Mouse (Mus musculus) forebrain, embryonic 13.5 days (tissue): ENCODE data around the gene Ccdc113. TPM values are rescaled to one million over a fixed set of nuclear protein-coding genes. Genes with fewer than 3 reads are reported as not detected.

Source experiments
- ATAC-seq: fragments of 200-750 bp; cut with Nextera tagmentation; 2 replicates; pipeline ENCODE4 v1.8.0; 2017
- H3K27ac ChIP-seq: fragments of 300-500 bp; sonication (generic); 2 replicates; pipeline ENCODE4 v1.5.1; 2015; ENCODE audit warnings: inconsistent platforms, mild to moderate bottlenecking, moderate library complexity
- H3K27me3 ChIP-seq: fragments of 300-500 bp; sonication (generic); 2 replicates; pipeline ENCODE4 v1.6.1; 2015; ENCODE audit warnings: mild to moderate bottlenecking, inconsistent platforms
- H3K36me3 ChIP-seq: fragments of 300-500 bp; sonication (generic); 2 replicates; pipeline ENCODE4 v1.6.1; 2015; ENCODE audit warnings: mild to moderate bottlenecking, inconsistent platforms; ENCODE audit not compliant: poor library complexity, severe bottlenecking
- H3K4me1 ChIP-seq: fragments of 300-500 bp; sonication (generic); 2 replicates; pipeline ENCODE4 v1.6.1; 2015; ENCODE audit warnings: inconsistent platforms
- H3K4me2 ChIP-seq: fragments of 300-500 bp; sonication (generic); 2 replicates; pipeline ENCODE4 v1.6.1; 2015; ENCODE audit warnings: inconsistent platforms, mild to moderate bottlenecking, moderate library complexity
- H3K4me3 ChIP-seq: fragments of 300-500 bp; sonication (generic); 2 replicates; pipeline ENCODE4 v1.5.1; 2015; ENCODE audit warnings: mild to moderate bottlenecking, inconsistent platforms
- H3K9ac ChIP-seq: fragments of 300-500 bp; sonication (generic); 2 replicates; pipeline ENCODE4 v1.6.1; 2015; ENCODE audit warnings: mild to moderate bottlenecking, inconsistent platforms
- H3K9me3 ChIP-seq: fragments of 300-500 bp; sonication (generic); replicated peaks from 2 replicates; pipeline ENCODE4 v1.6.1; 2016; ENCODE audit warnings: inconsistent platforms
- WGBS: fragments of 180-500 bp; shearing (Covaris S2); methylation state at CpG from one replicate; pipeline ENCODE4 v1.1.7; 2015; 5-methylcytosine and 5-hydroxymethylcytosine counted together
- polyA plus RNA-seq: library from polyadenylated mRNA; unstranded; fragments of >200 nt; fragmentation: Nextera tagmentation; extraction: Ambion mirVana; gene quantifications from 2 replicates; pipeline ENCODE4 v1.2.1, GENCODE M21; 2015

The Ccdc113 gene
- polyA plus RNA-seq = 1.2 and 1.6 TPM in 2 replicates

- peak within 1 kb of the TSS; percentile 60 for H3K9ac ChIP-seq
- H3K4me3 ChIP-seq = peak within 1 kb of the TSS; percentile 49
- 7% methylated on average over 33 of the region's 33 CpGs for WGBS
- no peaks in the 10 kb centered on the region for H3K9me3 ChIP-seq
- H3K27me3 ChIP-seq = no peaks in the 10 kb centered on the region
- peak within 1 kb of the TSS; percentile 81 for H3K4me2 ChIP-seq
- H3K4me1 ChIP-seq = peaks cover 12% of the 10 kb centered on the region
- no peaks in the 10 kb centered on the region for H3K36me3 ChIP-seq
- H3K27ac ChIP-seq = no peak within 1 kb of the TSS
- peak; percentile 91 for ATAC-seq
Measured at GRCm38 (mm10) chr8:95533584-95534387, at the start of gene Ccdc113. Ccdc113 (plus strand) TSS chr8:95534085.

DNA sequence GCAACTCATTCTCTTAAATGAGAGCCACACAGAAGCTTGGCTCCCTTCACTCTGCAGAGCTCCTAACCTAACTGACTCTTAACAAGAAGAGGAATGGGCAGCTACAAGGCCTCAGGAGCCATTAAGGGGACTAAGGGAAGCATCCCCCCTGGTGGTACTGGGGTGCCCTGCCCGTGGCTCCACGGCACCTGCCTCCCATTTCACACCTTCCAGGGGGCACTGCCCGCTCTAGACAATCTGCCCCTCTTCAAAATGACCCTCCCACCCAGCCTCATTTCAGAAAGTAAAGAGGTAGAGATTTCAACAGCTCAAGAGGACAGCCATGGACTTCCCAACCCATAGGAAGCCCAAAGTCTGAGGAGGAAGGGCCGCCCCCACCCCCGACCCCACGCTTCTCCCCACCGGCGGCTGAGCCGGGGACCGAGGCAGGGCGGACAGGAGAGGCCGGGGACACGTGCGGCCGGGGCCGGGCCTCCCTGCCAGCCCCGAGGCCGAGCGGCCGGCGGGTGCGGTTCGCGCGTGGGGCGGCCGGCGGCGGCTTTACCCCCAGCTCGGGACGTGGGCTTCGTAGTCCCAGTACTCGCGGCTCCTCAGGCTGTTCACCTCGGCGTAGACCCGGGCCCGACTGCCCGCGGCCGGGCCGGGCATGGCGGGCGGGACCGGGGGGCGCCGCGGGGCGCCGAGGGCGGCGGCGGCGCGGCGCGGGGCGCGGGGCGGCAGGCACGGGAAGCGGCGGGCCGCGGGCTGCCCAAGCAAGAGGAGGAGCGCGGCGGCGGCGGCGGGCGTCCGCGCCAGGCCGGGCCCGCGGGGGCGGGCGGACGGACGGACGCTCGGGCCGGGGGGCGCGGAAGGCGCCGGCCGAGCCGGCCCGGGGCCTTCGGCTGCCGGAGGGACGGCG lies 45.8 kb upstream of the Ccdc113 start:
- no peaks in the 10 kb centered on the region for H3K27me3 ChIP-seq
- H3K4me3 ChIP-seq = peak overlapping the region; percentile 98
- peak overlapping the region; percentile 96 for H3K4me2 ChIP-seq
- H3K27ac ChIP-seq = peak overlapping the region; percentile 54
- H3K36me3 ChIP-seq = peaks cover 32% of the 10 kb centered on the region
- peak; percentile 44 for ATAC-seq
- WGBS = under 1% methylated on average over 28 of the region's 95 CpGs
- H3K4me1 ChIP-seq = peaks cover 19% of the 10 kb centered on the region
- no peaks in the 10 kb centered on the region for H3K9me3 ChIP-seq
- H3K9ac ChIP-seq = peak overlapping the region; percentile 97

GRCm38 (mm10) chr8:95488698-95489332 lies 45.1 kb upstream of the Ccdc113 start:
- WGBS = 6% methylated on average over 5 of the region's 42 CpGs
- Histone ChIP-seq H3K9me3 (no peaks in the 10 kb centered on the region), H3K27ac (peak overlapping the region; percentile 54), H3K4me2 (peak overlapping the region; percentile 96), H3K9ac (peak overlapping the region; percentile 97), H3K36me3 (peaks cover 25% of the 10 kb centered on the region), H3K4me1 (peaks cover 19% of the 10 kb centered on the region), H3K27me3 (no peaks in the 10 kb centered on the region), H3K4me3 (peak overlapping the region; percentile 98)
- ATAC-seq = peak; percentile 95

DNA sequence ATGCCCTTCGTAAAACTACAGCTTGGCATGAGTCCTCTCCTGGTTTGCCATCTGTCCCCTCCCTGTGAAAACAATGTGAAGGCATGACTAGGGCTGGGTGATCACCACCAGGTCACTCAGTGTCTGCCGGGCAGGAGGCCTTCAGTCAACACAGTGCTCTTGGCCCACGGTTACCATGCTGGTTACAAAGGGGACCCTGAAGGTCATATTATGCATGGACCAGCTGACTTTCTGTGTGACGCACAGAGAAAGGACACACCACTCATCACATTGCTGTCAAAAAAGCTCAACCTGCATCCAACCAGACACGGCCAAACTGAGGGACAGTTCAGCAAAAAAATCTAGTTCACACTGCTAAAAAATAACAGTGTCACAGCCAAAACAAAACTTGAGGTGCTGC lies 43.9 kb upstream of the Ccdc113 start, which contains the start of gene Csnk2a2:
Gene Csnk2a2, minus strand, starts transcription at position 34 of the 400 bp plus-strand sequence.
- peaks cover 19% of the 10 kb centered on the region for H3K4me1 ChIP-seq
- peak within 1 kb of the TSS; percentile 54 for H3K27ac ChIP-seq

GRCm38 (mm10) chr8:95492057-95492456 lies 41.8 kb upstream of the Ccdc113 start:
- Histone ChIP-seq H3K4me2 (no peak overlapping the region), H3K9ac (no peak overlapping the region), H3K9me3 (no peaks in the 10 kb centered on the region), H3K4me1 (peaks cover 10% of the 10 kb centered on the region), H3K27me3 (no peaks in the 10 kb centered on the region), H3K36me3 (0 out of 2 replicates have a peak, but pooled peaks cover under 1% of the 10 kb centered on the region), H3K4me3 (no peak overlapping the region), H3K27ac (no peak overlapping the region)
- ATAC-seq = no peak
- 68% methylated on average over 4 of the region's 4 CpGs for WGBS

More for the DNA sequence above, 43.9 kb upstream of the Ccdc113 start, which contains the start of gene Csnk2a2:
- H3K36me3 ChIP-seq = peaks cover 17% of the 10 kb centered on the region
- peak within 1 kb of the TSS; percentile 96 for H3K4me2 ChIP-seq
- no peak for ATAC-seq
- H3K9me3 ChIP-seq = no peaks in the 10 kb centered on the region
- WGBS = 82% methylated on average over 5 of the region's 5 CpGs
- peak within 1 kb of the TSS; percentile 98 for H3K4me3 ChIP-seq
- H3K27me3 ChIP-seq = no peaks in the 10 kb centered on the region
- peak within 1 kb of the TSS; percentile 97 for H3K9ac ChIP-seq

DNA sequence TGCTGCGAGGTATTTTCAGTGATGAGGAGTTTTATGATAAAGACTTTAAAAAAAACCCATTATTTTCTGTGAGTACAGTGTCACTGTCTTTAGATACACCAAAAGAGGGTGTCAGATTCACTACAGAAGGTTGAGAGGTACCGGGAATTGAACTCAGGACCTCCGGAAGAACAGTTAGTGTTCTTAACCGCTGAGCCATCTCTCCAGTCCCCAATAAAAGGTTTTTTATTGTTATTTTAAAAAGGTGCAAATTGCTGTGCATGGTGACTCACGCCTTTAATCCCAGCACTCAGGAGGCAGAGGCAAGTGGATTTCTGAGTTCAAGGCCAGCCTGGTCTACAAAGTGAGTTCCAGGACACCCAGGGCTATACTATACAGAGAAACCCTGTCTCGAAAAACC lies 38.4 kb upstream of the Ccdc113 start:
- H3K4me2 ChIP-seq = no peak overlapping the region
- H3K27ac ChIP-seq = no peak overlapping the region
- no peaks in the 10 kb centered on the region for H3K9me3 ChIP-seq
- no peak for ATAC-seq
- H3K9ac ChIP-seq = no peak overlapping the region
- H3K4me1 ChIP-seq = no peaks in the 10 kb centered on the region
- 80% methylated on average over 6 of the region's 6 CpGs for WGBS
- H3K36me3 ChIP-seq = no peaks in the 10 kb centered on the region
- no peak overlapping the region for H3K4me3 ChIP-seq
- H3K27me3 ChIP-seq = no peaks in the 10 kb centered on the region

GRCm38 (mm10) chr8:95496420-95496819 lies 37.5 kb upstream of the Ccdc113 start:
- Histone ChIP-seq H3K27ac (no peak overlapping the region), H3K4me3 (no peak overlapping the region), H3K4me1 (no peaks in the 10 kb centered on the region), H3K9ac (no peak overlapping the region), H3K4me2 (no peak overlapping the region), H3K9me3 (no peaks in the 10 kb centered on the region), H3K27me3 (no peaks in the 10 kb centered on the region), H3K36me3 (no peaks in the 10 kb centered on the region)
- WGBS = 51% methylated on average over 3 of the region's 3 CpGs
- ATAC-seq = no peak

- ATAC-seq = no peak
- no peak overlapping the region for H3K4me3 ChIP-seq
- H3K36me3 ChIP-seq = no peaks in the 10 kb centered on the region
- H3K4me2 ChIP-seq = no peak overlapping the region
- H3K27ac ChIP-seq = no peak overlapping the region
- no peaks in the 10 kb centered on the region for H3K4me1 ChIP-seq
- no peaks in the 10 kb centered on the region for H3K27me3 ChIP-seq
- H3K9ac ChIP-seq = no peak overlapping the region
- no peaks in the 10 kb centered on the region for H3K9me3 ChIP-seq
- 86% methylated on average over 3 of the region's 3 CpGs for WGBS
Measured at GRCm38 (mm10) chr8:95497821-95498220, 36.1 kb upstream of the Ccdc113 start.

- Histone ChIP-seq H3K9me3 (no peaks in the 10 kb centered on the region), H3K4me1 (no peaks in the 10 kb centered on the region), H3K27me3 (no peaks in the 10 kb centered on the region), H3K4me2 (no peak overlapping the region), H3K36me3 (no peaks in the 10 kb centered on the region), H3K4me3 (no peak overlapping the region), H3K9ac (no peak overlapping the region), H3K27ac (no peak overlapping the region)
- no peak for ATAC-seq
- 64% methylated on average over 4 of the region's 4 CpGs for WGBS
Measured at GRCm38 (mm10) chr8:95499266-95500064, 34.4 kb upstream of the Ccdc113 start.

DNA sequence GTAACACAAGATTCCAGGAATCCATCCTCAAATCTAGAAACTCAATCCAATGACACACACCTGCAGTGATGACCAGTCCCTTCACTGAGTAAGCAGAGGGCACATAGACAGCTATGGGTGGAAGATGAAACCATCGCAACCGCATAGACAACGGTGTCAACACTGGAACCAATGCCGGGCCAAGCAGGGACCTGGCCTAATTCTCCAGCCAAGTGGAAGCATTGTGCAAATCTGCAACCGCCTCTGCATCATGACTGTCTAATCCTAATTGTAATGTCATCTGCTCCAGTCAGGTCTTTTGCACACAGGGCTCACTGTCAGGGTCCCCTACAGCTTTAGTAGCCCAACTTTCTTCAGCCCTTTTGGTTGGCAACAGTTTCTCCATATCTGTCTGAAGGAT lies 33.4 kb upstream of the Ccdc113 start:
- Histone ChIP-seq H3K4me2 (no peak overlapping the region), H3K9me3 (no peaks in the 10 kb centered on the region), H3K27me3 (no peaks in the 10 kb centered on the region), H3K4me3 (no peak overlapping the region), H3K36me3 (no peaks in the 10 kb centered on the region), H3K9ac (no peak overlapping the region), H3K4me1 (no peaks in the 10 kb centered on the region), H3K27ac (no peak overlapping the region)
- ATAC-seq = no peak
- WGBS = 94% methylated on average over 5 of the region's 5 CpGs

DNA sequence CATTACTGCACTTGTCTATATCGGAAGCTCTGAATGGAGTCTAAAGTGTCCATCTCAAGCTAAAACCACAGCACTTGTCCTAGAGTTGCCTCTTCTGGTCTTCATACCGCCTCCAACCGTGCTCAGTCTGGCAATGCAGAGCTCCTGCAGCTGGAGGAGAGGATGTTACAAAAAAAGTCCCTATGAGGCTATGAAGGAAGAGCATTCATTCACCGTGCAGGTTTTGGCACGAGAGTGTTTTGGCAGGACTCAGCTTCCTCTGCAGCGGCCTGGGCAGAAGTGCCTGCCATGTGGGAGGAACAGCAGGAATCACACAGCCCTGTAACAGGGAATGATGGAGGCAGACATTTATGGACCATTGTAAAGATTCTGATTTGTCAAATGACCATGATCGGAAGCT lies 31.5 kb upstream of the Ccdc113 start:
- Histone ChIP-seq H3K4me2 (no peak overlapping the region), H3K27ac (no peak overlapping the region), H3K4me1 (no peaks in the 10 kb centered on the region), H3K4me3 (no peak overlapping the region), H3K9ac (no peak overlapping the region), H3K27me3 (no peaks in the 10 kb centered on the region), H3K36me3 (no peaks in the 10 kb centered on the region), H3K9me3 (no peaks in the 10 kb centered on the region)
- ATAC-seq = no peak
- WGBS = 87% methylated on average over 7 of the region's 7 CpGs
